Comparison of ENCODE assay signal across 8 mouse cellular contexts in the genomic region with DNA sequence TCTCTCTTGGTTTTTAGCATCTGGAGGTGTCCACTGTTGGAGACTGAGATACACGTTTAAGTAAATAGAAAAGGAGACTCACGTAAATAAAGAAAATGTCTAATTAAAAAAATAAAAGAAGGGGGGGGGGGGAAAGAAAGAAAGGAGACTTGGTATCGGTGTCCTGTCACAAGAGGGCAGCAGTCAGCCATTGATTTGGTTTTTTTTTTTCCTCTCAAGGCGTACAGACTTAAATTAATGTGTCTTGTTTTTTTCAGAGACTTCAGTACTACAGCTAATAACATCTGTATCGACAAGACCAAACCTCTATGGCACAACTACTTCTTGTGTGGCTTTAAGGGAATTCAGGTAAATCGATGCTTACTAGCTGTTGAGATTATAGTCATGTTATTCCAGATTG. TPM values are rescaled to one million over a fixed set of nuclear protein-coding genes. Genes with fewer than 3 reads are reported as not detected.
A peak's percentile ranks its signal among the peaks of the same experiment; 100 is the strongest.
DNase-seq lines count a peak whose midpoint lies in the region; TF ChIP-seq lines count a peak whose summit lies in the region.

No protein-coding gene starts in this region.

- no peak overlapping the region; the same call in 1 of the 2 replicates for H3K9ac ChIP-seq in ES-E14 (ENCODE audit: insufficient read depth, low read depth, low read length, poor library complexity, severe bottlenecking)

- 0 out of 4 replicates have a peak, but pooled peaks cover 0 to 4% of the 10 kb centered on the region in 2 experiments for H3K4me1 ChIP-seq in ES-E14 (ENCODE audit: control insufficient read depth in 2 of 2, insufficient read depth in 2 of 2, low read length in 2 of 2, poor library complexity in 1 of 2)

- in situ Hi-C loops in ES-E14 (cut with MboI; ENCODE audit: low sequenced_read_pairs in 2 of 2, unreplicated experiment in 2 of 2), result no loop called here

- H3K4me3 ChIP-seq in ES-E14 (ENCODE audit: insufficient read depth in 1 of 2, low read depth in 1 of 2, low read length in 2 of 2, poor library complexity in 1 of 2, severe bottlenecking in 1 of 2), result no peak overlapping the region

- DNase-seq in adrenal gland, adult (ENCODE audit: inconsistent age in 2 of 2, low spot score in 1 of 2), result peak; percentile 37 to 87
- no peak for DNase-seq in adrenal gland, postnatal 4 days (ENCODE audit: low spot score in 2 of 2)
- DNase-seq in layer of hippocampus, postnatal 10 days (ENCODE audit: low spot score in 2 of 2), result peak; percentile 43 to 60
- no peak for DNase-seq in layer of hippocampus, postnatal 36 days
- no peak for DNase-seq in ES-E14 (ENCODE audit: low read depth, low spot score)
- DNase-seq in embryo, embryonic 11 days, result peak; percentile 52
- peak; percentile 12 for DNase-seq in lung, postnatal 25 days (ENCODE audit: low spot score)
- DNase-seq in urinary bladder, postnatal 4 days (ENCODE audit: low spot score in 2 of 2), result no peak

- no peaks in the 10 kb centered on the region; the same call in 1 of the 2 replicates for H3K36me3 ChIP-seq in ES-E14 (ENCODE audit: control insufficient read depth, insufficient read depth, low read length, poor library complexity, severe bottlenecking)

- H3K9me3 ChIP-seq in ES-E14 (ENCODE audit: control insufficient read depth, insufficient read depth, low read depth, low read length), result no peaks in the 10 kb centered on the region

- no peak overlapping the region for H3K27ac ChIP-seq in ES-E14 (ENCODE audit: insufficient read depth, low read depth, low read length, poor library complexity, severe bottlenecking)

TF ChIP-seq in ES-E14, 5 proteins besides CTCF, POLR2A, EP300 and RAD21:
- TF ChIP-seq CHD2 (IDR thresholded peaks at IDR 0.05; ENCODE audit: low read depth, low read length), result no peak
- TF ChIP-seq ZNF384 (IDR thresholded peaks at IDR 0.05; ENCODE audit: low read depth, low read length), result peak; percentile 71
TF ChIP-seq in ES-E14: peak in this region for 1.

RNA-seq across cellular contexts. Expression of gene Cops2, which starts 34.2 kb away (rescaled TPM):
- 100 to 1,000 TPM; 144 to 145 TPM for total RNA-seq in adrenal gland, postnatal 4 days (2021)
- 100 to 1,000 TPM; 106 to 124 TPM for total RNA-seq in layer of hippocampus, postnatal 10 days (2021)
- total RNA-seq in layer of hippocampus, postnatal 36 days (2021), result 100 to 1,000 TPM; 102 to 115 TPM
- 82.2 and 114 TPM in 2 replicates for total RNA-seq in ES-E14 (2012; rRNA removed)

RNA-seq across cellular contexts. Expression of gene Galk2, which starts 34.2 kb away (rescaled TPM):
- total RNA-seq in adrenal gland, postnatal 4 days (2021), result 10 to 100 TPM; 51.4 to 56.5 TPM
- 10 to 100 TPM; 26.9 to 27.1 TPM for total RNA-seq in layer of hippocampus, postnatal 10 days (2021)
- 10 to 100 TPM; 27.4 to 29.8 TPM for total RNA-seq in layer of hippocampus, postnatal 36 days (2021)
- 16.3 and 20.1 TPM in 2 replicates for total RNA-seq in ES-E14 (2012; rRNA removed)

Comparison
In these comparisons a context has a peak if more than half of its experiments do, and no peak if none do; other contexts are left out.
1. DNase-seq: peak in adrenal gland, adult (2 of 2), layer of hippocampus, postnatal 10 days (2 of 2), embryo, embryonic 11 days (single experiment) and lung, postnatal 25 days (single experiment); none in adrenal gland, postnatal 4 days (0 of 2), layer of hippocampus, postnatal 36 days (0 of 2), ES-E14 (single experiment) and urinary bladder, postnatal 4 days (0 of 2).